Mouse (Mus musculus) CH12.LX (cell line): ENCODE measurements at regions not wholly inside any gene's neighbourhood (a gene's known extent, or its start where the extent isn't known, plus 50 kb on each side); places are given as distances from the start of the nearest gene placed in this dataset.

Source experiments
- DNase-seq: peaks from one replicate; pipeline ENCODE4 v3.0.0-alpha.2; 2013; ENCODE audit errors: extremely low read depth
- H3K27ac ChIP-seq: 2 replicates; pipeline ENCODE4 v1.5.1; 2012; ENCODE audit warnings: low read depth, mild to moderate bottlenecking, control low read depth, moderate library complexity; ENCODE audit not compliant: insufficient read depth
- H3K27me3 ChIP-seq: replicated peaks from 2 replicates; pipeline ENCODE3; 2012; ENCODE audit warnings: inconsistent platforms
- H3K36me3 ChIP-seq, 2 experiments: replicated peaks in 1 of 2; 2 replicates each; pipeline versions ENCODE3 to v1.6.1; 2012; ENCODE audit warnings: inconsistent platforms in 1 of 2, low read length in 1 of 2, mild to moderate bottlenecking in 1 of 2, mixed read lengths in 1 of 2, moderate library complexity in 1 of 2; ENCODE audit not compliant: control insufficient read depth in 1 of 2, insufficient read depth in 1 of 2
- H3K4me1 ChIP-seq, 2 experiments: 2 replicates each; pipeline ENCODE4 v1.6.1; 2012; ENCODE audit warnings: inconsistent platforms in 1 of 2, moderate library complexity in 1 of 2; ENCODE audit not compliant: insufficient read depth in 2 of 2, control insufficient read depth in 1 of 2
- H3K4me2 ChIP-seq: 2 replicates; pipeline ENCODE4 v1.6.1; 2012; ENCODE audit warnings: low read depth, mild to moderate bottlenecking, control low read depth; ENCODE audit not compliant: poor library complexity, insufficient read depth, severe bottlenecking
- H3K4me3 ChIP-seq, 3 experiments: fragments of 150-350 bp in 1 of 3; sonication (generic) in 1 of 3; replicated peaks in 1 of 3; 2 replicates each; pipeline versions ENCODE3 to v1.5.1; 2011 to 2012; ENCODE audit warnings: low read depth in 2 of 3, low read length in 2 of 3, mild to moderate bottlenecking in 2 of 3, moderate library complexity in 2 of 3, control low read depth in 1 of 3, improper control_type of control experiment in 1 of 3, inconsistent platforms in 1 of 3, mixed read lengths in 1 of 3; ENCODE audit not compliant: poor library complexity in 1 of 3
- H3K79me2 ChIP-seq: replicated peaks from 2 replicates; pipeline ENCODE4 v1.6.1; 2012; ENCODE audit warnings: mild to moderate bottlenecking, moderate library complexity; ENCODE audit not compliant: control insufficient read depth, poor library complexity, insufficient read depth, severe bottlenecking; ENCODE audit errors: extremely low read depth
- H3K9ac ChIP-seq: 2 replicates; pipeline ENCODE4 v1.6.1; 2012; ENCODE audit warnings: low read depth, mild to moderate bottlenecking, control low read depth, moderate library complexity; ENCODE audit not compliant: insufficient read depth
- H3K9me3 ChIP-seq: replicated peaks from 2 replicates; pipeline ENCODE3; 2012; ENCODE audit warnings: low read length, inconsistent platforms, mixed read lengths
- BHLHE40 ChIP-seq: IDR thresholded peaks from 2 replicates; pipeline ENCODE4 v1.6.1; 2011; ENCODE audit warnings: mild to moderate bottlenecking, low read depth, low read length, improper control_type of control experiment
- CHD1 ChIP-seq: IDR thresholded peaks from 2 replicates; pipeline ENCODE4 v1.6.1; 2012; ENCODE audit warnings: low read depth, low read length, improper control_type of control experiment, inconsistent platforms
- CTCF ChIP-seq, 2 experiments: IDR thresholded peaks in 1 of 2; conservative IDR thresholded peaks in 1 of 2; 2 replicates each; pipeline ENCODE4 v1.5.1; 2011 to 2012; ENCODE audit warnings: low read depth in 2 of 2, low read length in 2 of 2, improper control_type of control experiment in 1 of 2, inconsistent platforms in 1 of 2, mild to moderate bottlenecking in 1 of 2, moderate library complexity in 1 of 2
- ETS1 ChIP-seq: conservative IDR thresholded peaks from 2 replicates; pipeline ENCODE4 v1.6.1; 2012; ENCODE audit warnings: low read depth, mild to moderate bottlenecking, inconsistent platforms, low read length, improper control_type of control experiment, moderate library complexity
- HCFC1 ChIP-seq: IDR thresholded peaks from 2 replicates; pipeline ENCODE4 v1.6.1; 2012; ENCODE audit warnings: low read depth, mild to moderate bottlenecking, inconsistent platforms, low read length, improper control_type of control experiment
- IRF4 ChIP-seq: IDR thresholded peaks from 2 replicates; pipeline ENCODE4 v1.6.1; 2014; ENCODE audit warnings: low read depth, mild to moderate bottlenecking, inconsistent platforms, low read length, improper control_type of control experiment
- KAT2A ChIP-seq: IDR thresholded peaks from 2 replicates; pipeline ENCODE4 v1.6.1; 2012; ENCODE audit warnings: low read length, improper control_type of control experiment, inconsistent platforms; ENCODE audit not compliant: insufficient replicate concordance
- MYC ChIP-seq: IDR thresholded peaks from 2 replicates; pipeline ENCODE4 v1.6.1; 2011; ENCODE audit warnings: low read depth, mild to moderate bottlenecking, improper control_type of control experiment, low read length
- NRF1 ChIP-seq: IDR thresholded peaks from 2 replicates; pipeline ENCODE4 v1.6.1; 2014; ENCODE audit warnings: low read depth, mild to moderate bottlenecking, inconsistent platforms, low read length, improper control_type of control experiment, moderate library complexity
- PAX5 ChIP-seq: IDR thresholded peaks from 2 replicates; pipeline ENCODE4 v1.6.1; 2012; ENCODE audit warnings: low read length, inconsistent platforms, mixed read lengths
- RAD21 ChIP-seq: IDR thresholded peaks from 2 replicates; pipeline ENCODE4 v1.6.1; 2011; ENCODE audit warnings: low read depth, mild to moderate bottlenecking, low read length, improper control_type of control experiment, moderate library complexity
- RCOR1 ChIP-seq: conservative IDR thresholded peaks from 2 replicates; pipeline ENCODE4 v1.6.1; 2012; ENCODE audit warnings: low read depth, mild to moderate bottlenecking, inconsistent platforms, low read length, improper control_type of control experiment
- ZC3H11A ChIP-seq: IDR thresholded peaks from 2 replicates; pipeline ENCODE4 v1.6.1; 2012; ENCODE audit warnings: low read depth, mild to moderate bottlenecking, inconsistent platforms, low read length, improper control_type of control experiment
- ZKSCAN1 ChIP-seq: IDR thresholded peaks from 2 replicates; pipeline ENCODE4 v1.6.1; 2012; ENCODE audit warnings: low read depth, inconsistent platforms, low read length, improper control_type of control experiment, borderline replicate concordance
- ZMIZ1 ChIP-seq: IDR thresholded peaks from 2 replicates; pipeline ENCODE4 v1.6.1; 2012; ENCODE audit warnings: low read depth, mild to moderate bottlenecking, inconsistent platforms, low read length, improper control_type of control experiment
- dilution Hi-C: fragments of 300-500 bp; cut with MboI; formaldehyde crosslinking; loops from 2 replicates; pipeline ENCODE4 v1.14.3; 2020; ENCODE audit warnings: low sequenced_read_pairs; ENCODE audit not compliant: extremely low pct_unique_long_range_greater_than_20kb, extremely low pct_ligation_motif_present
- in situ Hi-C: fragments of 300-500 bp; cut with MboI; formaldehyde crosslinking; loops from 3 replicates; pipeline ENCODE4 v1.14.3; 2019; ENCODE audit warnings: low sequenced_read_pairs, low pct_ligation_motif_present, low pct_unique_long_range_greater_than_20kb, mixed read lengths

- dilution Hi-C loops, result no loop called here
Observed at GRCm38 (mm10) chr17:51391871-51392270, 212.7 kb upstream of the Tbc1d5 start.

GRCm38 (mm10) chr17:51382552-51382951, 203.4 kb upstream of the Tbc1d5 start:
- dilution Hi-C loops (no loop called here), in situ Hi-C loops (no loop called here)
- Histone ChIP-seq H3K36me3 (no peaks in the 10 kb centered on the region), H3K4me1 (peaks cover 0 to 3% of the 10 kb centered on the region in 2 experiments; a peak in 1 of 4 replicates), H3K9ac (no peak overlapping the region), H3K27me3 (no peaks in the 10 kb centered on the region), H3K4me3 (no peak overlapping the region), H3K79me2 (no peaks in the 10 kb centered on the region), H3K4me2 (no peak overlapping the region), H3K9me3 (no peaks in the 10 kb centered on the region), H3K27ac (no peak overlapping the region)
- DNase-seq, result no peak
- TF ChIP-seq ZMIZ1, result no peak
- no peak for TF ChIP-seq RAD21
- TF ChIP-seq HCFC1, result no peak
- no peak for TF ChIP-seq RCOR1
- TF ChIP-seq ZC3H11A, result no peak
- no peak for TF ChIP-seq BHLHE40
- no peak for TF ChIP-seq CTCF (conservative IDR thresholded peaks at IDR 0.05 in 1 of 2, IDR thresholded peaks at IDR 0.05 in 1 of 2; ENCODE audit: low read depth in 2 of 2, low read length in 2 of 2)
- TF ChIP-seq KAT2A, result no peak
- no peak for TF ChIP-seq NRF1
- no peak for TF ChIP-seq CHD1
- TF ChIP-seq IRF4, result no peak
- no peak for TF ChIP-seq ZKSCAN1
- TF ChIP-seq PAX5, result no peak
- no peak for TF ChIP-seq MYC

More at GRCm38 (mm10) chr17:51391871-51392270, 212.7 kb upstream of the Tbc1d5 start:
- Histone ChIP-seq H3K27me3 (no peaks in the 10 kb centered on the region), H3K9me3 (no peaks in the 10 kb centered on the region), H3K79me2 (no peaks in the 10 kb centered on the region), H3K9ac (no peak overlapping the region), H3K36me3 (no peaks in the 10 kb centered on the region), H3K4me2 (no peak overlapping the region), H3K4me1 (no peaks in the 10 kb centered on the region), H3K27ac (no peak overlapping the region), H3K4me3 (no peak overlapping the region)
- no peak for DNase-seq
- in situ Hi-C loops, result no loop called here
- TF ChIP-seq ZKSCAN1 (no peak), ETS1 (no peak)
